Mouse (Mus musculus) embryo, embryonic 11 days (tissue): ENCODE results near the gene Abtb2.
A peak's percentile ranks its signal among the peaks of the same experiment; 100 is the strongest.

Experiments used
- DNase-seq: peaks from one replicate; pipeline ENCODE4 v3.0.0-alpha.2; 2015

Gene Abtb2

DNA sequence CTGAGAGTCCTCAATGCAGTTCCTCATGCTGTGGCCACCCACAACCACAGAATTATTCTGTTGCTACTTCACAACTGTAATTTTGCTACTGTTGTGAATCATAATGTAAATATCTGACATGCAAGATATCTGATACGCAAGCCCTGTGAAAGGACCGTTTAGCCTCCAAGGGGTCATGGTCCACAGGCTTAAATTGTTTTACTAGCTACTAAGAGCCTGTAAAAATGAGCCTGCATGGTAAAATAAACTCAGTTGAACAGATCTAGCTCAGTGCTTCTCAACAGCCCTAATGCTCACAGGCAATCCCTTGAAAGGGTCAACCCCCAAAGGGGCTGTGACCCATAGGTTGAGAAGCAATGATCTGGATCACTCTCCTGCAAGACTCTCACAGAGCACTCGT, 183.0 kb downstream of the Abtb2 start:
- no peak for DNase-seq

DNA sequence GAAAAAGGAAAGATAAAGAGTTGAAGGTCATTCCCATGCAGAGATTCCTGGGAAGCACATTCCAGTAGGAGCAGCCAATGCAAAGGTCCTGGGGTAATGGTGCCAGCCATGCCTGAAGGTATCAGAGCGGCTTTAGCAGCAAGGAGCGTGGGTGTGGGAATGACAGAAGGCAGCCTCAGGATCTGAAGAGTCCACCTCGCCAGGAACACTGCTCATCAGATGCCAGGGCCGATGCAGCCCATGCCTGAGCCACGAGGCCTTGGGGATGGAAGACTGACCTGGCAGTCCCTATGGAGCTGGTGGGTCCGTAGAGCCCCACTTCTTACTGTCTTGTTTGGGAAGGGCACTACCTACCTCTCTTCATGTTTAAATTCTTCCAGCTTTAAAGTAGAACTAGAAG, 185.7 kb downstream of the Abtb2 start:
- DNase-seq: no peak

DNA sequence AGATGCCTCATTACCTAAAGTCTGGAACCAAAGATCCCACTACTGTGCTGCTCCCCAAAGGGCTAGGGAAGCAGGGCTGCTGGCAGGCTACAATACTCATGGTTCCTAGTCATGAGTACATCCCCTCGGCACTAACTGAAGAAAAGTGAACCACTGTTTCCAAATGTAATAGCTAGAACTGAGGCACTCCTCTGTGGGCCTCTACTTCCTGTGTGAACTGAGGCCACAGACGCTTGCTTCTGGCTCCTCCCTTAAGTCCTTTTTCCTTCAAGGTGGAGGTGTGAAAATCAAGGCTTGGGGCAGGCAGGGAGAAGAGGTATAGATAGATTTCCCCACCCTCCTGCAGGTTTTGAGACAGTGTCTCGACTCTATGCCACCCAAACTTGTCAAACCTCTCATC, 188.5 kb downstream of the Abtb2 start:
- no peak for DNase-seq

DNA sequence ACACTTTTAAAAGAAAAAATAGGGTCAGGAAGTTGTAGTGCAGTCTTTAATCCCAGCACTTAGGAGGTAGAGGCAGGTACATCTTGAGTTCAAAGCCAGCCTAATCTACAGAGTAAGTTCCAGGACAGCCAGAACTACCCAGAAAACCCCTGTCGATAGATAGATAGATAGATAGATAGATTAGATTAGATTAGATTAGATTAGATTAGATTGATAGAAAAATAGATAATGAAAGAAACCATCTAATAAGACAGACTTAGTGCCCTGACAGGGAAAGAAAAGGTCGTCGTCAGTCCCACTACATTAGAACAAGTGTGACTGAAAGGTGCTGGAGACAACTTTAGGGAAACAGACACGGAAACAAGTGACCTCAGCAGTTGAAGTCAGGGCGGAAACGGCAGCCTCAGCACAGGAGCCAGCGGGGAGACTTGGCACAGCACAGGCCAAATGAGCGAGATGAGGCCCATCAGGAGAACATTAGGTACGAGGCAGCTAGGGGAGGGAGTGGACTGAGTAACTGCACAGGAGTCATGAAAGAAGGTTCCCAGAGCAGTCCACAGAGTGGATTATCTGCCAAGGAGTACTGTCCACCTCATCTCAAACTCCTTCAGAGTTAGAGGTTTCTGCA, 189.5 kb downstream of the Abtb2 start:
- no peak for DNase-seq

DNA sequence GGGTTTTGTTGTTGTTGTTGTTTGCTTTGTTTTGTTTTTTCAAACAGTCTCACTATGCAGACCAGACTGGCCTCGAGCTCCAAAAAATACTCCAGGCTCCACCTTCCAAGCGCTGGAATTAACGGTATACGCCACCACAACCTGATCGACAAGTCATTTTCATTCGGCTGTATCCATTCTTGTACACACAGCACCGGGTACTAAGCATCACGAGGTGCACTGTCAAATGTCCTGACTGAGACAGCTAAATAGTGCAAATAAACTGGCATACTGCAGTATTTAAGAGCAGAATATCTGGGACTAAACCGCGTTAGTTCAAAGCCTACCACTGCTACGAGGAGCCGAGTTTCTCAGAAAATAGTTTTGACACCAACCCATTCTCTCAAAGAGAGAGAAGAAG, 194.3 kb downstream of the Abtb2 start:
- peak; percentile 15 for DNase-seq

DNA sequence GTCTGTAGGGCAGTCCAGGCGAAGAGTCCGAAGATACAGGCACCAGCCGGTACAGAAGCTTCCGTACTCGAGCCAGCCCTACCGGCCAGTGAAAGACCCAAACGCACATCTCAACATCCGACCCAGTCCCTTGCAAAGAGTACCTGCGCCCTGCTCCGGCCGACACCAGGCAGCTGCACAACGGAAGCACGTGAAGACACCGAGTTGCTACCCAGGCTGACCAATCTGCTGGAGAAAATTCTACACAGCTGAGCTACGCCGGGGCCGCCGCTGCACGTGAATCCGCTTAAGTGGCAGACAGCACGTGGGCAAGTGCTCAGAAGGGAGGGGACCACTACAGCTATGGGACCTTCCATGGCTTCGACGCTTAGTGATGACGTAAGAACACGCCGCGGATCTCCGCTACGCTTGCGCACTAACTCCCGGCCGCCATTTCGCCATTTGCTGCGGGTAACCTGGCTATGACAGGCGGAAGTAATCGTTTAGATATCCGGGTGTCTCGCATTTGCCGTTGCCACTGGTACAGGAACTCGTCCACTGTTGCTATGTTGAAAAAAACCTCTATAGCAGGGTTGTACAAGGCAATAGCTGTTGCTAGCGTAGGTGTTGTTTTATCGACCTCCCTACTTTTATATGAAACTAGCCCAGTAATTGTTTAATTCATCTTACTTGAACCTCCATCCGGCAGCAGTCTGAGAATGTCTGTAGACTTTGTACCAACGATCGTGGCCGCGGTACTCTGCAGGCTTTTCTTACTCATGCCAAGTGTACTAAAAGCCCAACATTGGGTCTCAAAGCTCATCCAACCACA, 195.0 kb downstream of the Abtb2 start, which contains the start of gene Nat10:
Gene Nat10, minus strand, starts transcription at position 365 of the 811 bp plus-strand sequence.
- DNase-seq: peak; percentile 98

DNA sequence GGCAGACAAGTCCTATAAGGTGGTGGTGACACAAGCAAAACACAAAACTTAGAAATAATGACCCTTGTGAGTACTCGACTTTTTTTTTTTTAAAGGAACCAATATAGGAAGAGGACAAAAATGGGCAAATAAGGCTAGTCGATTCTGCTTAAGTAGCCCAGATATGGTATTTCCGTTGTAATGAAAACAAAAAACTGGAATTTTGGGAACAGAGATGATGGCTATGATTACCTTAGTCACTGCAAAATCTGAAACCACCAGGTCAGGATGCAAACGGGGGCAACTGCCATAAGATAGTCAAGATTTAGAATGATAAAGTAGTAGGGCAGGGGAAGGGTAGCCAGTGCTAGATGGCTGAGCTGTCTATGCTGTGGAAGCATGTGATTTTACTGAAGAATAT, 195.9 kb downstream of the Abtb2 start:
- DNase-seq: no peak

DNA sequence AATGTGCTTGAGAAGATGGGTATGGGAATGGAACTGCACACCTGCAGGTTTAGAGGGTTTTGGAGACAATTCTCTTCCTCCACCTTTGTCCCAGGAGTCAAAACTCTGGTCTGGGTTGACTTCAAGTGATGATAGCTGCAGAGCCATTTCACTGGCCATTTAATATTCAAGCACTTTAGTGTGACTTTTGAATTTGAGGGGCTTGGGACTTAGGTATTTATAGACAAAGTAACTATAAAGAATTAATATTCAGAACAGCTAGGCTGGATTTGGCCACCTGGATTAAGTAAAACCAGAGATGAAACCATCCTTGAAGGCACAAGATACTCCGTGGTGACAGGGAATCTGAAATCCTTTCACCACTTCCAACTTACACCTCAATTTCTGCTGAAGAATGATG, 196.4 kb downstream of the Abtb2 start:
- no peak for DNase-seq
